Mouse (Mus musculus): ENCODE data around the gene Ankrd31.
A peak's percentile ranks its signal among the peaks of the same experiment; 100 is the strongest.
"Not testable (repeated sequence)": the region's sequence is repeated elsewhere in the genome, so short reads cannot be mapped to it uniquely, and the experiment has no call there.

Gene Ankrd31

GRCm38 (mm10) chr13:96939680-96940079 lies 191.6 kb downstream of the Ankrd31 start:
- no peak for DNase-seq (ENCODE audit: low read depth, low spot score)

- DNase-seq (ENCODE audit: low read depth, low spot score): not testable (repeated sequence)
Measured at GRCm38 (mm10) chr13:96941481-96941880, 193.4 kb downstream of the Ankrd31 start.

DNA sequence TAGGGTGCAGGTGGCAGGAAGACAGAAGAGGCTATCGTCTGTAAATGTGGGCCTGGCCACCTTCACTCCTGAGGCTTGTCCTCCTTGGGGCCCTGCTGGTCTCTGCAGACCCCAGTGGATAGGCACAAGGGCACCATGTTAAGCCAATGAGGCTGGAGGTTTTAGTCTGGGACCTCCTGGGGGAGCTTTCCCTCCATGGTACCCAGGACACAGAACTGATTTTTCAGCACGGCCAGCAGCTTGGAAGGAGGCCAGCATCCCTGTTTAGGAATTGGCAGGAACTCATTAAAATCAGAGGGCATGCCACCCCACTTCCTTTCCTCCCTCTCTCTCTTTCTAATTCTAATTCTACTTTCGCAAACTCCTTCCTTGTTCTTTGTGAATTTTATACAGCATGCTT lies 195.5 kb downstream of the Ankrd31 start:
- no peak for DNase-seq (ENCODE audit: low read depth, low spot score)

DNA sequence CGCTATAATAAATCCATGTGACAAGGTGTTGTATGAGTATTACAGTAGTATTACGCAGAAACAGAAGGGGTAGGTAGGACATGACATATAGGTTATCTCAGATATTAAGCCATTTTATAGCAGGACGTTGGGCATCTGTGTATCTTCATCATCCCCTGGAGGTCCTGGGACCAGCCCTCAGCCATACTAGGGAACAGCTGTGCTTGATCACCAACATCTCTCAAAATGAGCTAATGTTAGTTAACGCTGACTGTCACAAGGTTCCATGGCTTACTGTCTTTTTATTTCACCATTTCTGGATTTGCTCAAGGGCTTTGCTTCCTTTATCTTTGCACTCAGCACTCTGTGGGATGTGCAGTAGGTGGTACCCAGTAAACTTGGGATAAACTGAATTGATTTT lies 197.7 kb downstream of the Ankrd31 start:
- no peak for DNase-seq (ENCODE audit: low read depth, low spot score)

GRCm38 (mm10) chr13:96947722-96948121 lies 199.7 kb downstream of the Ankrd31 start:
- no peak for DNase-seq (ENCODE audit: low read depth, low spot score)

DNA sequence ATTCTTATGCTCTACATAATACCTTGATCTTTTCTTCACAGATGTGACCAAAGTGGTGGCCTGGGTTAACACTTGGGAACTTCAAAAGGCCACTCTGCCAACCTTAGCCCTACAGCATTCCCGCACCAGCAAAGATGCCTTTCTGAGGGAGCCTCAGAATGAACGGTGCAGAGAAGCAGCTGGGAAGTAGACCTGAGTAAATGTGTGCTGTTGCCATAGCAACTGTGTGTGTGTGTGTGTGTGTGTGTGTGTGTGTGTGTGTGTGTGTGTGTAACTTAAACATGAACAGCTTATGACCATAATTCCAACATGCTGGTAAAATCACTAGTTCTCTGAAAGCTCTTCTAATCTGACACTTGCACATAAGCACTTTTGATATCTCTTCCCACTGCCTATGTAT lies 203.8 kb downstream of the Ankrd31 start:
- no peak for DNase-seq (ENCODE audit: low read depth, low spot score)

DNA sequence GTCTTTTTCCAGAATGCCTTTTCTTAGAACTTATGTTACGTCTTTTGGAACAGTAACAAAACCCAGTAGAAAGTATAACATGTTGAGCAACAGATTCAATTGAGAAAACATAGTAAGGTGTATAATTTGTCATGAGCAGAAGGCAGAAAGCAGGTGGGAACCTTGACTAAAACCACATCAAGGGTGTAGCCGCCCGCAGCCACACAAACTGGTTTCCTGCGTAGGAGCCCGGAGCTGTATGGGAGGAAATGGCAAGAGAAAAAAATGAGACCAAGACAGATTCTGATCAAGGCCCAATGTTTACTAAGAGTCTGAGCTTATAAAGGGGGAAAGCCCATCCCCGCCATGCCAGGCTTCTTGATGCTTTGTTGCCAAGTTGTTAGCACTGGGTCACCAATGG lies 208.4 kb downstream of the Ankrd31 start:
- peak; percentile 91 for DNase-seq (ENCODE audit: low read depth, low spot score)
